Comparison of ENCODE assay signal across 23 mouse cellular contexts in the genomic region with DNA sequence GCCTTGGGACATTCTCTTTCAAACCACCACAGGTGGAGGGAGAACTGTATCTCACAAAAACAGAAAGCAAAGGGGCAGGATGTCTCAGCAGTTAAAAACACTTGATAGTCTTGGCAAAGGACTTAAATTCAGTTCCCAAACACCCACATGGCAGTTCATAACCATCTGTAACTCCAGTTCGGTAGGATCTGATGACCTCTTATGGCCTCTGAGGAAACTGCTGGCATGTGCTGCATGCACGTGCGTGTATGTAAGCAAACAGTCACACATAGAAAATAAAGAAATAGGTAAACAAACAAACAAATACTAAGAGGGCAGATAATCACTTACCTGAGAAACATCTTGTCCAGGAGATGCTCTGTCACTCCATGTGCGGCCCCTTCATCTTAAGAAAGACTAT.
DNase-seq lines count a peak whose midpoint lies in the region; ATAC-seq and TF ChIP-seq lines count a peak whose summit lies in the region.
"Had no signal": no experiment of that assay in that cellular context is flagged by ENCODE, and none has a peak within 500 bp of the region (broad histone marks: within the 10 kb centered on the region; RNA-seq: fewer than 3 reads in every experiment).

No protein-coding gene starts in this region.

- H3K9me3 ChIP-seq in forebrain, postnatal 0 days (ENCODE audit: low read length) = no peaks in the 10 kb centered on the region
- no peaks in the 10 kb centered on the region for H3K9me3 ChIP-seq in forebrain, embryonic 12.5 days
- H3K9me3 ChIP-seq: embryonic facial prominence, embryonic 15.5 days; heart, embryonic 13.5 days; hindbrain, embryonic 12.5 days had no signal

- H3K27me3 ChIP-seq in forebrain, postnatal 0 days (ENCODE audit: insufficient read depth, low read length) = no peaks in the 10 kb centered on the region
- no peaks in the 10 kb centered on the region for H3K27me3 ChIP-seq in forebrain, embryonic 12.5 days
- no peaks in the 10 kb centered on the region for H3K27me3 ChIP-seq in splenic B cell, adult 2 months (ENCODE audit: control insufficient read depth, insufficient read depth, low read length, poor library complexity, severe bottlenecking)
- H3K27me3 ChIP-seq: embryonic facial prominence, embryonic 15.5 days; heart, embryonic 13.5 days; hindbrain, embryonic 12.5 days had no signal

- H3K9ac ChIP-seq in forebrain, postnatal 0 days = no peak overlapping the region
- no peak overlapping the region for H3K9ac ChIP-seq in forebrain, embryonic 12.5 days
- H3K9ac ChIP-seq: embryonic facial prominence, embryonic 15.5 days; heart, embryonic 13.5 days; hindbrain, embryonic 12.5 days had no signal

- TF ChIP-seq CTCF in forebrain, postnatal 0 days (IDR thresholded peaks at IDR 0.05; ENCODE audit: low read depth) = 0 out of 2 replicates have a peak, but pooled peaks have one; percentile 5
- TF ChIP-seq CTCF in layer of hippocampus, adult 2 months (conservative IDR thresholded peaks at IDR 0.05) = peak; percentile 34

- no peaks in the 10 kb centered on the region for H3K36me3 ChIP-seq in forebrain, postnatal 0 days (ENCODE audit: insufficient read depth)
- H3K36me3 ChIP-seq in forebrain, embryonic 12.5 days (replicated peaks) = no peaks in the 10 kb centered on the region
- H3K36me3 ChIP-seq in splenic B cell, adult 2 months (ENCODE audit: control insufficient read depth, insufficient read depth, low read length, poor library complexity, severe bottlenecking) = no peaks in the 10 kb centered on the region
- H3K36me3 ChIP-seq: embryonic facial prominence, embryonic 15.5 days; heart, embryonic 13.5 days; hindbrain, embryonic 12.5 days had no signal

- peaks cover under 1% of the 10 kb centered on the region; the same call in 1 of the 2 replicates for H3K4me1 ChIP-seq in forebrain, postnatal 0 days (ENCODE audit: insufficient read depth)
- no peaks in the 10 kb centered on the region for H3K4me1 ChIP-seq in forebrain, embryonic 12.5 days
- H3K4me1 ChIP-seq: embryonic facial prominence, embryonic 15.5 days; heart, embryonic 13.5 days had no signal

- ATAC-seq in forebrain, postnatal 0 days = no peak
- ATAC-seq in forebrain, embryonic 12.5 days (ENCODE audit: low FRiP score) = no peak
- ATAC-seq: forebrain, embryonic 16.5 days; hindbrain, embryonic 16.5 days had no signal

- no peak overlapping the region for H3K4me3 ChIP-seq in forebrain, postnatal 0 days (ENCODE audit: low read depth, low read length)
- H3K4me3 ChIP-seq in forebrain, embryonic 12.5 days (replicated peaks) = no peak overlapping the region
- no peak overlapping the region for H3K4me3 ChIP-seq in layer of hippocampus, adult 2 months
- H3K4me3 ChIP-seq: embryonic facial prominence, embryonic 15.5 days; erythroblast, embryonic 14.5 days; heart, embryonic 13.5 days; hindbrain, embryonic 12.5 days had no signal

- no peak overlapping the region for H3K4me2 ChIP-seq in forebrain, postnatal 0 days (ENCODE audit: low read depth)
- H3K4me2 ChIP-seq in forebrain, embryonic 12.5 days = no peak overlapping the region
- H3K4me2 ChIP-seq: embryonic facial prominence, embryonic 15.5 days; heart, embryonic 13.5 days; hindbrain, embryonic 12.5 days had no signal

- 80% methylated on average over 4 of the region's 4 CpGs for WGBS in forebrain, postnatal 0 days
- 86% methylated on average over 4 of the region's 4 CpGs for WGBS in forebrain, embryonic 12.5 days

- no peak overlapping the region for H3K27ac ChIP-seq in forebrain, postnatal 0 days (ENCODE audit: low read depth, low read length)
- no peak overlapping the region for H3K27ac ChIP-seq in forebrain, embryonic 12.5 days
- no peak overlapping the region for H3K27ac ChIP-seq in layer of hippocampus, adult 2 months
- H3K27ac ChIP-seq: embryonic facial prominence, embryonic 15.5 days; heart, embryonic 13.5 days; hindbrain, embryonic 12.5 days had no signal

- DNase-seq in forebrain, postnatal 0 days = no peak
- no peak for DNase-seq in layer of hippocampus, adult 2 months (ENCODE audit: low spot score in 2 of 2)
- DNase-seq in layer of hippocampus, postnatal 36 days = no peak
- DNase-seq in thymus, postnatal 0 days (ENCODE audit: low spot score) = peak; percentile 47
- no peak for DNase-seq in thymus, adult 18-20 months
- DNase-seq in splenic B cell, adult 2 months (ENCODE audit: low read depth, low spot score) = peak; percentile 56
- no peak for DNase-seq in right cerebral cortex, postnatal 36 days (ENCODE audit: low spot score in 2 of 2)
- DNase-seq: adrenal gland, adult 2 months; adrenal gland, postnatal 25 days; cerebellum, adult 11 months; cerebellum, adult 8-10 months; cerebellum, postnatal 14 days; embryo, embryonic 11 days; gastrocnemius, postnatal 36 days; heart, adult 11 months; heart, postnatal 4 days had no signal

Comparison
In these comparisons a context has a peak if more than half of its experiments do, and no peak if none do; other contexts are left out.
1. DNase-seq: peak in thymus, postnatal 0 days (single experiment) and splenic B cell, adult 2 months (single experiment); none in forebrain, postnatal 0 days (single experiment), layer of hippocampus, adult 2 months (0 of 2), layer of hippocampus, postnatal 36 days (0 of 2), thymus, adult 18-20 months (0 of 2) and right cerebral cortex, postnatal 36 days (0 of 2).